Mouse (Mus musculus): Measurements from ENCODE around the gene Gm13271. TPM values are rescaled to one million over a fixed set of nuclear protein-coding genes. Genes with fewer than 3 reads are reported as not detected.
A peak's percentile ranks its signal among the peaks of the same experiment; 100 is the strongest.

The Gm13271 gene
- polyA plus RNA-seq, 2 experiments: not detected

DNA sequence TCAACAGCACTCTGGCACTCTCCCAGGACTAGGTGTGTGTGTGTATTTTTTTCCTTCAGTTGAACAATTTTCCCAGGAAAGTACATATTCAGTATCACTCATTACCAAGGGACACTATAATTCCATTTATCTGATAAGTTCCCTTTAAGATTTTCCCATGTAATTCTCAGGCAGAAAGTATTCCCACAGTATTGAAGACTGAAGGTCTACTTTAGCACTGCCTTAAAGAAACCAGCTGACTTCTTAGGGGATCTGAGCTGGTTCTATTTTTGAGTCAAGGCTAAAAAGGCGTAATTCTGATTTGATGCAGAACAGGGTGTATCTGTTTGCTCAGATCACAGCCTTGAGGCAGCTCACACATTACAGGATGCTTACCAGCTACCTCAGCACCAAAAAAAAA is 36.0 kb upstream of the Gm13271 start:
- Histone ChIP-seq H3K9ac (ENCODE audit: low read depth, low read length, severe bottlenecking) (0 out of 2 replicates have a peak overlapping the region, but pooled peaks have one; percentile 7), H3K4me1 (ENCODE audit: control insufficient read depth, insufficient read depth, low read length) (peaks cover 23% of the 10 kb centered on the region), H3K9me3 (ENCODE audit: control insufficient read depth, low read length) (no peaks in the 10 kb centered on the region), H3K36me3 (ENCODE audit: control insufficient read depth, insufficient read depth, low read length) (peaks cover 53% of the 10 kb centered on the region), H3K4me2 (replicated peaks; ENCODE audit: low read depth, low read length, severe bottlenecking) (peak overlapping the region; percentile 57), H3K4me3 (replicated peaks; ENCODE audit: low read length) (peak overlapping the region; percentile 30), H3K27me3 (ENCODE audit: control insufficient read depth, insufficient read depth, low read length) (no peaks in the 10 kb centered on the region), H3K27ac (replicated peaks; ENCODE audit: low read depth, low read length) (no peak overlapping the region)
- ATAC-seq (ENCODE audit: low FRiP score, low read depth) (no peak), DNase-seq (ENCODE audit: low spot score) (no peak)
- TF ChIP-seq POLR2A (IDR thresholded peaks at IDR 0.05; ENCODE audit: borderline replicate concordance, extremely low read depth, insufficient read depth, insufficient read length): no peak
- 41% methylated on average over 1 of the region's 1 CpGs for WGBS

DNA sequence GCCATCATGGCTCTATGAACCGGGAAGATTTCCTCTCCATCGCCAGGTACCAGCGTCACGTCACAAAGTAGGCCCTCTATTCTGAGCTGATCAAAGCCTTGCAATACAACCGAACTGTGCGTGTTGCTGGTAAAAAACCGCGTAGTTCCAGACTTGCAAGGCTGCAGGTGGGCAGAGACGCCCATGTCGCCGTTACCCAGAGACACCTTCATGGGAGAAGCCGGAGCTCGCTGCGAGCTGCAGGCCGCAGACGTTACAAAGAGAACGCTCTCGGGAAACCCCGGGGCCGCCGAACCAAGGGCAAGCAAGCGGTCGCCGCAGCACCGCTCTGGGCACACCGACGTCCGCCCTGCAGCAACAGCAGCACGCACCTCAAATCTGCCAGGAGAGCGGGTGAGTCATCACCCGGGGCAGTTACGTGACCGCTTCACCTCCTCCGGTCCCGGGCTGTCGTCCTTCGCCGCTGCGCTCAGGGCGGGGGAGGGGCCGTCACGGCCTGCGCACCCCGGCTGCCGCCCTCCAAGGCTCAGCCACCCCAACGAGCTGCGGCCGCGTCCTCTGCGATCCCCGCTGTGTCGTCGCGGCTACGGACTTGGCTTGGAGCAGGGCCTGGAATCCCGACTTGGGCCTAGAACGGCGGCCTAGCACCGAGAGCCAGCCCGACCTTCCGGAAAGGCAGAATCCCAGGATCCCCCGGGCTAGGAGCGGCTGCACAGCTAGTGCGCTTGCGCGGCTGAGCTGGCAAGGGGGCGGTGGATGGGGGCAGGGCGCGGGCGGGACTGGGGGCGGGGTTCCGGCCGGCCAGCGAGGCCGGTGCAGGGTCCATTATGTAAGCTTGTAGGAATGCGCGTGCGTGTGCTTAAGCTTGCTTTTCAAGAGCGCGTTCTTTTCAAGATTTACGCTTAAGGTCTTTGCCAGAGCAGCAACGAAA is 32.6 kb upstream of the Gm13271 start, which contains the start of the genes Gm26566 and Klhl9:
Gene Gm26566, plus strand, starts transcription at position 15 of the 931 bp plus-strand sequence.
Gene Klhl9, minus strand, starts transcription at position 675 of the 931 bp plus-strand sequence.
- peaks cover 23% of the 10 kb centered on the region for H3K4me1 ChIP-seq (ENCODE audit: control insufficient read depth, insufficient read depth, low read length)
- peak; percentile 97 for DNase-seq (ENCODE audit: low spot score)
- H3K9ac ChIP-seq (ENCODE audit: low read depth, low read length, severe bottlenecking): peak within 1 kb of the TSS; percentile 99
- H3K27me3 ChIP-seq (ENCODE audit: control insufficient read depth, insufficient read depth, low read length): no peaks in the 10 kb centered on the region
- H3K27ac ChIP-seq (replicated peaks; ENCODE audit: low read depth, low read length): peak within 1 kb of the TSS; percentile 98
- TF ChIP-seq POLR2A (IDR thresholded peaks at IDR 0.05; ENCODE audit: borderline replicate concordance, extremely low read depth, insufficient read depth, insufficient read length): peak; percentile 64; the same call in 1 of the 2 replicates
- H3K4me3 ChIP-seq (replicated peaks; ENCODE audit: low read length): peak within 1 kb of the TSS; percentile 98
- no peaks in the 10 kb centered on the region for H3K9me3 ChIP-seq (ENCODE audit: control insufficient read depth, low read length)
- peak within 1 kb of the TSS; percentile 89 for H3K4me2 ChIP-seq (replicated peaks; ENCODE audit: low read depth, low read length, severe bottlenecking)
- H3K36me3 ChIP-seq (ENCODE audit: control insufficient read depth, insufficient read depth, low read length): peaks cover 26% of the 10 kb centered on the region
- ATAC-seq (ENCODE audit: low FRiP score, low read depth): peak; percentile 98
- 2% methylated on average over 66 of the region's 82 CpGs for WGBS

DNA sequence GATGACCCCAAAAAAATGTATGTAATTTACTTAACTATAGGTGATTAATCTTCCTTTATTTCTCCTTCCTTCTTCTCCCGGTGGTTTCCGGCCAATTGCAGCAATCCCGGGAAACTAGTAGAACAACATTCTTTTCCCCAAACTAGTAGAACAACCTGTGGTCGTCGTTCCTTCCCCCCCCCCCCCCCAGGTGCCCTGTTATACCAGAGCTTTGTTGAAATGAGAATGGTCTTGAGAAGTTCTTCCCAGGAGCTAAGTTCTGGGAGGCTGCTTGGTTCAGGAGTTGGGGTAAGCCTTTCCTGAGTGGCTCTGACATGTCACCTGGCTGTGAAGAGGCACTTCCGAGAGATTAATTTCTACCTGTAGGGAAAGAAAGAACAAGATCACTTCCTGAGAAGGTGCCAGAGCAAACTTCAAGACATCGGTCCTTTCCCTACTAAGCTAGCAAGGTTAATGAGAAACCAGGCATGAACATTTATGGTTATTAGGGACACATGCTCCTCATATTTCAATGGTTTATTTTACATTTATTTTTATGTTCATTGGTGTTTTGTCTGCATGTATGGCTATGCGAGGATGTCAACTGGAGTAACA is 31.1 kb upstream of the Gm13271 start:
- DNase-seq (ENCODE audit: low spot score) (no peak), ATAC-seq (ENCODE audit: low FRiP score, low read depth) (no peak)
- no peak for TF ChIP-seq POLR2A (IDR thresholded peaks at IDR 0.05; ENCODE audit: borderline replicate concordance, extremely low read depth, insufficient read depth, insufficient read length)
- Histone ChIP-seq H3K36me3 (ENCODE audit: control insufficient read depth, insufficient read depth, low read length) (peaks cover 18% of the 10 kb centered on the region), H3K27me3 (ENCODE audit: control insufficient read depth, insufficient read depth, low read length) (no peaks in the 10 kb centered on the region), H3K9me3 (ENCODE audit: control insufficient read depth, low read length) (no peaks in the 10 kb centered on the region), H3K4me3 (replicated peaks; ENCODE audit: low read length) (no peak overlapping the region), H3K27ac (replicated peaks; ENCODE audit: low read depth, low read length) (no peak overlapping the region), H3K4me1 (ENCODE audit: control insufficient read depth, insufficient read depth, low read length) (peaks cover 16% of the 10 kb centered on the region), H3K4me2 (replicated peaks; ENCODE audit: low read depth, low read length, severe bottlenecking) (no peak overlapping the region), H3K9ac (ENCODE audit: low read depth, low read length, severe bottlenecking) (no peak overlapping the region)
- 48% methylated on average over 8 of the region's 8 CpGs for WGBS

DNA sequence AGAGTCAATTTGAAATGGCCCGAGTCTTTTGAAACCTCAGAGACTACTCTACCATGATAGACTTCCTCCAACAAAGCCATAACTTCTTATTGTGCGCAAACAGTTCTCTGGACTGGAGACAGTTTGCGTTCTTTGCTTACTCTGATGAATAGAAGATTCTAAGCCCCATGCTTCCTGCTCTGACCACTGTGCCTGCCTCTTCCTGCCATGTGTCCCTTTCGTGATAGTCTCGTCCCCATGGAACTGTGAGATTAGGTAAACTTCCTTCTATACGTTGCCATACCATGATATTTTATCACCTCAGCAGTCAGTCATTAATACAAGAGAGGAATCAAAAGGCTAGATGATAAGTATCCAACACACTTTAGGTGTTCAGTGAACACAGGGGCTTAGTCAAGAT is 27.9 kb upstream of the Gm13271 start:
- H3K27me3 ChIP-seq (ENCODE audit: control insufficient read depth, insufficient read depth, low read length): no peaks in the 10 kb centered on the region
- DNase-seq (ENCODE audit: low spot score) (no peak), ATAC-seq (ENCODE audit: low FRiP score, low read depth) (no peak)
- no peak overlapping the region for H3K4me2 ChIP-seq (replicated peaks; ENCODE audit: low read depth, low read length, severe bottlenecking)
- H3K36me3 ChIP-seq (ENCODE audit: control insufficient read depth, insufficient read depth, low read length): no peaks in the 10 kb centered on the region
- no peaks in the 10 kb centered on the region for H3K9me3 ChIP-seq (ENCODE audit: control insufficient read depth, low read length)
- H3K9ac ChIP-seq (ENCODE audit: low read depth, low read length, severe bottlenecking): no peak overlapping the region
- no peaks in the 10 kb centered on the region for H3K4me1 ChIP-seq (ENCODE audit: control insufficient read depth, insufficient read depth, low read length)
- no peak for TF ChIP-seq POLR2A (IDR thresholded peaks at IDR 0.05; ENCODE audit: borderline replicate concordance, extremely low read depth, insufficient read depth, insufficient read length)
- no peak overlapping the region for H3K27ac ChIP-seq (replicated peaks; ENCODE audit: low read depth, low read length)
- H3K4me3 ChIP-seq (replicated peaks; ENCODE audit: low read length): no peak overlapping the region
- WGBS: 86% methylated on average over 6 of the region's 6 CpGs

DNA sequence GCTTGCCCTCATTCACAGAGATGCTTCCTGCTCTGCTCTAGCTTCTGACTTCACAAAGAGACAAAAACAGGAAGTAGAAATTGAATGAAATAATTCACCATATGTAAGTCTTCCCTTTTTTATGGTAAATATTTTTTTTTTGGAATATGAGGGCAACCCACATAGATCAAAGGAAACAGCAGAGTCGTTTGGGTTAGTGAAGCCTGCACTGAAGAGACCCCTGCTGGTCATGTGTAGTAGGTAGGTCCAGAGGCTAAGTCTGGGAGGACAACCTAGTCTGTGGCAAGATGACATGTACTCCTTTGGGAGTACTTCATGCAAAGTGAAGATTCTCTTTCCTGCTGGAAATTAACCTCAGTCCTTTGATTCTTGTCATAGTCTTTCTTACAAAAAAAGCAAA is 27.3 kb upstream of the Gm13271 start:
- WGBS: 0% methylated on average over 1 of the region's 1 CpGs
- TF ChIP-seq POLR2A (IDR thresholded peaks at IDR 0.05; ENCODE audit: borderline replicate concordance, extremely low read depth, insufficient read depth, insufficient read length): no peak
- no peaks in the 10 kb centered on the region for H3K36me3 ChIP-seq (ENCODE audit: control insufficient read depth, insufficient read depth, low read length)
- no peak overlapping the region for H3K4me3 ChIP-seq (replicated peaks; ENCODE audit: low read length)
- ATAC-seq (ENCODE audit: low FRiP score, low read depth): no peak
- DNase-seq (ENCODE audit: low spot score): peak; percentile 34
- no peak overlapping the region for H3K9ac ChIP-seq (ENCODE audit: low read depth, low read length, severe bottlenecking)
- no peaks in the 10 kb centered on the region for H3K9me3 ChIP-seq (ENCODE audit: control insufficient read depth, low read length)
- no peaks in the 10 kb centered on the region for H3K4me1 ChIP-seq (ENCODE audit: control insufficient read depth, insufficient read depth, low read length)
- no peak overlapping the region for H3K27ac ChIP-seq (replicated peaks; ENCODE audit: low read depth, low read length)
- H3K4me2 ChIP-seq (replicated peaks; ENCODE audit: low read depth, low read length, severe bottlenecking): no peak overlapping the region
- no peaks in the 10 kb centered on the region for H3K27me3 ChIP-seq (ENCODE audit: control insufficient read depth, insufficient read depth, low read length)

Data from limb, embryonic 14.5 days (tissue).